Mouse (Mus musculus) heart, adult 2 months (tissue): Measurements from ENCODE around the gene Stpg3.

Experiments
- CTCF ChIP-seq: fragments of 200-600 bp; IDR thresholded peaks from 2 replicates; pipeline ENCODE4 v1.8.1; 2022; ENCODE audit warnings: antibody characterized with exemption, mild to moderate bottlenecking, moderate library complexity
- POLR2A ChIP-seq: fragments of 200-500 bp; IDR thresholded peaks from 2 replicates; pipeline ENCODE4 v1.6.1; 2011; ENCODE audit warnings: mild to moderate bottlenecking, low read depth, low read length, control low read depth; ENCODE audit not compliant: insufficient read depth

- TF ChIP-seq CTCF (0 out of 2 replicates have a peak, but pooled peaks have one; percentile 4), POLR2A (no peak)
These were observed 48.6 kb upstream of the Stpg3 start for GRCm38 (mm10) chr2:25262795-25263622.
